Mouse (Mus musculus) kidney, adult 11 months (tissue): ENCODE data around the gene Tubb4a.

Experiments
- DNase-seq: peaks from one replicate; pipeline ENCODE4 v3.0.0; 2022

The Tubb4a gene

GRCm38 (mm10) chr17:57099629-57100325 is 12.2 kb upstream of the Tubb4a start:
- DNase-seq, result no peak

DNA sequence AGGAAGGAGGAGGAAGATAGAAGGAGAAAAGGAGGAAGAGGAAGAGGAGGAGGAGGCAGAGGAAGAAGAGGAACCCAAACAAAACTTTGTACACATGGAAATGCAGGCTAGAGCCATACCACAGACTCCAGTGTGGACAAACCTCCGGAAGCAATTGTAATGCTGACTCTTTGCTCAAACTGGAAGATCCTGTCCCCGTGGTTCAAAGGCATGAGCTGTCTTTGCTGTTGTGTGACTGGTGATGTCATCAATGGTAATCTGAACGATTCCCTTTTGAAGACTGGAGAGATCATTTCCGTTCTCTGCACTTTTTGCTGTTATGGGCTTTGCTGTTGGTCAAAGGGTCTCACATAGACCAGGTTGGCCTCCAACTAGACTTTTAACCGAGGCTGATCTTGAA is 10.7 kb upstream of the Tubb4a start:
- DNase-seq, result no peak

DNA sequence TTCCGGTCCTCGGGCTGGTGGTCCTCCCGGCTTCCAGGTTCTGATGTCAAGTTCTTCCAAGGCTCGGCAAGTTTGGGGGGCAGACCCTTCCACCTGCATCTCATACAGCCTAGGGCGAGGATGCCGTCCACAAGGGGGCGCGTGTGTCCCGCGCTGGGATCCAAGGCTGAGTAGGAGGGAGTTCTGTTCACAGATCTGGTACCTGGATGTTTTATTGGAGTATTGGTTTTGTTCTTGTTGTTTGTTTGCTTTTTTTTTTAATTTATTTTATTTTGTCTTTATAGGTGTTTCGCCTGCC is 9.0 kb upstream of the Tubb4a start:
- DNase-seq, result peak; percentile 60

GRCm38 (mm10) chr17:57095855-57096622 is 8.5 kb upstream of the Tubb4a start:
- peak; percentile 55 for DNase-seq

- DNase-seq, result no peak
Measured at GRCm38 (mm10) chr17:57094222-57094621, 6.6 kb upstream of the Tubb4a start.

DNA sequence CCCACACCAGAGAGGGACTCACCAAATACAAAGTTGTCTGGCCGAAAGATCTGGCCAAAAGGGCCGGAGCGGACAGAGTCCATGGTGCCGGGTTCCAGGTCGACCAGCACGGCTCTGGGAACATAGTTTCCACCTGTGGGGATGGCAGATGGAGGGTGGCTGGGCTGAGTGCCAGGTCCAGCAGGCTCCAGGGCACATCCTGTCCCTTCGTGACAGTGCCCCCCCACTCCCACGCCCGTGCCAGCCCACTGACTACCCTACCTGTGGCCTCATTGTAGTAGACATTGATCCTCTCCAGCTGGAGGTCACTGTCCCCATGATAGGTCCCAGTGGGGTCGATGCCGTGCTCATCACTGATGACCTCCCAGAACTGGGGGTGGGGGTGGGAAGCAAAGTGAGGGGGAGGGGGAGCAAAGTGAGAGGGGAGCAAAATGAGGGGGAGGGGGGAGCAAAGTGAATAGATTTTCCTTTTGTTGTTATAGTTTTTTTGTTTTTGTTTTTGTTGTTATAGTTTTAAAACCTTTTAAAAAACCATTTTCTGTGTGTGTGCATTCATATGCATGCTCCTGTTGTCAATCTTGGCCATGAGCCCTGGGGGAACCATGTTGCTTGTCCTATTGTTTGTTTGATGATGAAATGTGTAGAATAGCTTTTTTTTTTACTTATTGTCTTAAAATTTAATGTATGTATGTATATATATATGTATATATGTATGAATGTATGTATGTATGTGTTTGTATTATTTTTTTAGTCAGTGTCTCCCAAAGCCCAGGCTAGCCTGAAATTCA is 1.4 kb downstream of the Tubb4a start:
- DNase-seq, result no peak

DNA sequence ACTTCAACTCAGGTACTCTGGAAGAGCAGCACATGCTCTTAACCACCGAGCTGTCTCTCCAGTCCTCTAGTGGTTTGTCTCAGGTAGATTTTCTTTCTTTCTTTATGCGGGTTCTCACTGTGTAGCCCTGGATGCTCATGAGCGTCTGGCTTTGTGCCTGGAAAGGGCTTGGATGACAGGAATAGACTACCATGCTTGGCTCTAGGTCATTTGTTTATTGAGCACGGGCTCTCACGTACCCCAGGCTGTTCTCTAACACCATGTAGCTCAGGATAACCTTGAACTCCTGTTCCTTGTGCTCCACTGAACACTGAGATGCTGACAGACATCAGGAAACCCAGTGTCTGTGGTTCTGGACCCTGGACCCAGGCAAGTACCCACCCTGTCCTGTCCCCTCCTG is 5.1 kb downstream of the Tubb4a start:
- DNase-seq, result no peak

- DNase-seq, result no peak
Measured at GRCm38 (mm10) chr17:57081234-57081842, 6.2 kb downstream of the Tubb4a start.

DNA sequence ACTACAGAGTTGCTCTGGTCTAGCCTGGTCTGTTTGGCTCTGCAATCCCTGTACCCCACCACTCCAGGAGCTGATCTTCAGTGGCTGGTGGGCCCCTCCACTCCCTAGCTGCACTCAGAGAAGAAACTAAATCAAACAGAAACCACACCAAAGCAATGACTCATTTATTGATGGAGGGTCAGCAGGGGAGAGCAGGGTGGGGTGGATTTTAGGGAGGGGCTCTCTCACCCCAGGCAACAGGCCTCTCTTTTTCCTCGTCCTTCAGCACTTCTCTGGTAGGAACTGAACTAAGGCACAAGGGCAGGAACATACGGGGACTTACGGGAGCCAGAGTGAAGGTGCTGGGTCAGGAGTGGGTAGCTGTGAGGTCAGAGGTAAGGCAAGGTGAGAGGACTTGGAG is 7.7 kb downstream of the Tubb4a start:
- no peak for DNase-seq

DNA sequence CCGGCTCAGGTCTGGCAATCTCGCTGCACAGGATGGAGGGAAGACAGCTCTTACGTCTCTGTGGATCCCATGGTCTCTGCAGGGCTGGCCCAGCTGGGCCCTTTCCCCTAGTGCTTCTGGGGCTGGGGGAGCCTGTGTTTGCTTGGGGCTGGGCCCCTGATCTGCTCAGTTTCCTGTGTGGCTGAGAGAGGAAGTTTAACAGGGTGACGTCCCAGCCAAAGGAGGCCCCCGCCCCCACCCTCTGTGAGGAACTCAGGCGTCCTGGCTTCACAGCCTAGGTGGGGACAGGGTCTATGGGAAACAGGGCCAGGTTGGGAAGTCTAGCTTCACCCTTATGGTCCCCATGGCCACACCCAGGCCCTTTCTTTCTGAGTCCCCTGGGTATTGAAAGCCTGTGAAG is 9.2 kb downstream of the Tubb4a start, which contains the start of gene Dennd1c:
Dennd1c (minus strand) TSS at position 179 of the 400 bp plus-strand sequence.
- no peak for DNase-seq

- no peak for DNase-seq
Measured at GRCm38 (mm10) chr17:57076916-57077315, 10.7 kb downstream of the Tubb4a start.

DNA sequence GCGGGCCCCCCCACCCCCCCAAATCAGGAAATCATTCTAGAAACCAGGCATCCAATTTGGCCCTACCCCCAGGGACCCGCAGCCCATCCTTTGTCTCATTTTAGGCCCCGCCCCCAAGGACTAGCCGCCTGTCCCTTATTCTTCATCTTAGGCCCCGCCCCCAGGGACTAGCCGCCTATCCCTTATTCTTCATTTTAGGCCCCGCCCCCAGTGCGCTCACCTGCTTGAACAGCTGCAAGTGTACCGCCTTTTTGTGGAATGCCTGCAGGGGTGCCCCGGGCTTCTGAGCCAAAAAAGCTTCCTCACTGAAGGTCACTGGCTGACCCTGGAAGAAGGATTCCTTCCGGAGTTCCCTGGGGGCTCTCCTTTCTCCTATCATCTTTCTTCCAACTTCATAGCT is 16.9 kb downstream of the Tubb4a start:
- peak; percentile 44 for DNase-seq

- no peak for DNase-seq
Measured at GRCm38 (mm10) chr17:57070272-57070671, 17.3 kb downstream of the Tubb4a start.

DNA sequence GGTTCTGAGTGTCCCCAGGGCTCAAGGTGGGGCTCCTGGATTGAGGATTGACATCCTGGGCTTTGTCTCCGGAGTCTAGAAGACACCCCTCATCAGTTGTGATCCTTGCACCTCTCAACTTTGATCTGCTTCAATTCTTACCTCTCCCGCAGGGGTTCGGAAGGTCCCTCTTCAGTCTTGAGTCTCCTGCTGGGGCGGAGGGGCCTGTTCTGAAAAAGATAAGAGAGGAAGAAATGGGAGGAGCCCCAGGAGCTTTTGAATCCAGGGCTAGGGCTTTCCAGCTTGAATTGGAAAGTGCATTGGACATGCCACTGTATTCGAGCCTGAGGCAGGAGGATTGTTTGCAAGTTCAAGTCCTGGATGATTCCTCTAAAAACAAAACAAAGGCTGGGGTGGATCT is 20.7 kb downstream of the Tubb4a start:
- no peak for DNase-seq

DNA sequence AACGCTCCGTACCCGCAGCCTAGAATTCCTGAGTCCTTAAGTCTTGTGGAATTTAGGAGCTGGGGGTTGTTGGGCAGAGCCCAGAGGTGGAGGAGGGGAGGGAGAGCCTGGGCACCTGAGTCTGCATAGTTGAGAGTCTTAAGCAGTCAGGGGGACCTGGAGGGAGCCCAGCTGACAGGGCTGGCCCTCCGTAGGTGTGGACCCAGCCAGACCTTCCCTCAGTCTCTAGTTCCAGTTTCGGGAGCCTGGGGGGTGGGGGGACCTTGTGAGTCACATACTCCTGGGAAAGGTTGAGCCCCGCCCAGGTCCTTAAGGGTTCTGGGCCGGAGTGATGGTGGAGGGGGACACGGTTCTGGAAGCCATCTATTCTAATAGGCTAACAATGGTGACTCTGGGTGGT is 24.6 kb downstream of the Tubb4a start:
- DNase-seq, result peak; percentile 47

DNA sequence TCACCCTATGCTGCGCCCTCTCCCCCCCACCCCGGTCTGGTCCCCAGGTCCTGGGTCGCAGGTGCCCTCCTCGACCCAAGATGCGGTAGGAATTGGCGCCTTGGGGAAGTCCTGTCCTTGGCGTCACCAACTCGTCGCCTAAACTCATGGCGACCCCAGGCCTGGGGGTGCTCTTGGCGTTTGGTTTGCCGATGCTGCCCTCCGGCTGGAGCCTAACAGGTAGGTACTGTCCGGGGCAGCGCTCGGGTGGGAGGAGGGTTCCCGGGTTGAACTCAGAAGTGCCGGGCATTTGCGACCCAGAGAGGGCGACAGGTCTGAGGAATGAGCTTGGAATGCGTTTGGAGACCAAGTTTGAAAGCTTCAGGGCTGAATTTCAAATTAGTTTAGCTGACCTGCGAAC is 25.0 kb downstream of the Tubb4a start:
- DNase-seq, result no peak

GRCm38 (mm10) chr17:57062011-57062521 is 25.5 kb downstream of the Tubb4a start:
- DNase-seq, result peak; percentile 92

DNA sequence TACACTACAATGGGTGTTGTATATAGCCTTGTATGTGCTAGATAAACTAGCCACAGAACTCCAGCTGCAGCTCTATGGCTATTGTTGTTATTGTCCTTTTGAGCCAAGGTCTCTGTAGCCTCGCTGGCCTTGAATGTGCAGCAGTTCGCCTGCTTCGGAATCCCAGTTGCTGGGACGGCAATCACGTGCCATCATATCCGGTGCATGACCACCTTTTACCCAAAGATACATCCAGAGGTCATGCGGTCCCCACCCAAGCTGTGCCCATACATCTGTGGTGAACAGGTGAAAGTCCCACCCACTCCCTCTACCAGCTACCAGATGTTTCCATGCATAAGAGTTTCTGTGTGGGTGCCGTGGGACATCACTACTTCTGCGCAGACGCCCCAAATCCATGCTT is 26.5 kb downstream of the Tubb4a start:
- DNase-seq, result peak; percentile 51

- peak; percentile 98 for DNase-seq
Measured at GRCm38 (mm10) chr17:57060231-57060801, 27.3 kb downstream of the Tubb4a start.

DNA sequence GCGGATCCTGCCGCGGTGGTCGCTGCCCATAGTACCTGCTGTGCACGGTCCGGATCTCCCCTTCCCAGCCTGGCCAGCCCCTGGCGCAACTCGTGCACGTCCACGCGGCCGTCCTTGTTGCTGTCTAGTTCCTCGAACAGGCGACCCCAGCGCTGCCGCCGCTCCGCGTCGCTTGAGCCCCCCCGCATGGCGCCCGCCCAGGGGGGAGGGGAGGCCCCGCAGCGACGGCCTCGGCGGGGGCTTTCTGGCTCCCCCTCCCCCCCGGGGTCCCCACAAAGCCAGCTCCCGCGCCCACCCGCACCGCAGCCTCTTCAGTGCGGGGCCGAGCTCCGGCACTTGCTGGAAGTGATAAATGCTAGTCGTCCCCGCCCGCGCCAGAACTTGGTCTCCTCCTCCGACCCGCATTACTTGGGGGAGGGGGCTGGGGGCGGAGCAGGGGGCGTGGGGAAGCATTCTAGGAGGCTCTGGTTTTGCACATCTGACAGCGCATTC is 28.1 kb downstream of the Tubb4a start, which contains the start of gene Slc25a23:
Slc25a23 (minus strand) TSS at position 378 of the 492 bp plus-strand sequence.
- peak; percentile 67 for DNase-seq

GRCm38 (mm10) chr17:57058891-57059485 is 28.6 kb downstream of the Tubb4a start, which contains the start of gene Crb3:
TSS of gene Crb3 (plus strand) at chr17:57059105.
- peak; percentile 51 for DNase-seq

- DNase-seq, result no peak
Measured at GRCm38 (mm10) chr17:57056246-57056645, 31.3 kb downstream of the Tubb4a start.
